Mouse (Mus musculus): ENCODE measurements around the gene Prr15l.

DNA sequence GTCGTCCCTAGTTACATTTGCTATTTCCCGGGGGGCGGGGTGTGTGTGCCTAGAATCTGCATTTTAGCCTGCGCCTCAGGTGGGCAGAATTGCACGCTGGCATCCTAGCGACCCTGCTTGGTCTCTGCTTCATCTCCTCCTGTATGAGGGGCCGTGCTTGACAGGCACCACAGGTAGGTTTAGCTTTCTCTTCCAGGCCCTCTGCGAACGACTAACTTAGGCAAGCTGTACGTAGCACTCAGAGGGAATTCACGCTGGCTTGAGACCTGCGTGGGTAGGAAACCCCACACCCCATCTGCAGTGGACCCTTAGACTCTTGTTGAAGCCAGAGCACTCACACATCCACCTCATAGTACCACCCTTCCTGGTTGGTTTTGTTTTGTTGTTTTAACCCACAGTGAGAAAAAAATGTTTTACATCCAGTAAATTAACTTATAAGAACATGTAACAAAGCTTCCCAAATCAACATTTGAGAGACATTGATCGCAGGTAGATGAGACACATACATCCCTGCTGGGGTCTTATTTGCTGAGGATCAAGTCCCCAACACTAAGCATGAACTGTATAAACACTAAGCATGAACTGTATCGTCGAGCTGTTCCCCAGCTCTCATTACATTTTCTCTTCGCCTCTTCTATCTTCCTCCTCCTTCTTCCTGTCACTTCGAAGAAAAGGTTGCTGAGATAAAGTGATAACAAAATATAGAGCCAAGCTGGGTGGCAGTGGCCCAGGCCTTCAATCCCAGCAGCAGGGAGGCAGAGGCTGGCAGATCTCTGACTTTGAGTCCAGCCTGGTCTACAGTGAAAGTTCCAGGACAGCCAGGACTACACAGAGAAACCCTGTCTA lies 50.7 kb downstream of the Prr15l start:
- no peak for TF ChIP-seq CTCF (IDR thresholded peaks at IDR 0.05; ENCODE audit: insufficient read depth, low read length)
- no peak for TF ChIP-seq POLR2A (IDR thresholded peaks at IDR 0.05; ENCODE audit: borderline replicate concordance, extremely low read depth, low read depth, low read length)

Measured in lung, adult 2 months (tissue).